Mouse (Mus musculus) stomach, postnatal 0 days (tissue): ENCODE results near the gene Tac4. TPM values are rescaled to one million over a fixed set of nuclear protein-coding genes. Genes with fewer than 3 reads are reported as not detected.
A peak's percentile ranks its signal among the peaks of the same experiment; 100 is the strongest.

Experiments
- ATAC-seq: fragments of 200-750 bp; cut with Nextera tagmentation; 2 replicates; pipeline ENCODE4 v1.8.0; 2017; ENCODE audit not compliant: low FRiP score, low TSS enrichment
- DNase-seq: peaks from one replicate; pipeline ENCODE4 v3.0.0-alpha.2; 2016; ENCODE audit warnings: low spot score
- H3K27ac ChIP-seq: fragments of 300-500 bp; sonication (generic); replicated peaks from 2 replicates; pipeline ENCODE4 v1.5.1; 2014; ENCODE audit warnings: mild to moderate bottlenecking, control low read depth
- H3K27me3 ChIP-seq: fragments of 300-500 bp; sonication (generic); 2 replicates; pipeline ENCODE4 v1.6.1; 2014; ENCODE audit warnings: low read length; ENCODE audit not compliant: control insufficient read depth, insufficient read depth
- H3K36me3 ChIP-seq: fragments of 300-500 bp; sonication (generic); 2 replicates; pipeline ENCODE4 v1.6.1; 2014; ENCODE audit warnings: low read length, mixed read lengths; ENCODE audit not compliant: control insufficient read depth, insufficient read depth
- H3K4me1 ChIP-seq: fragments of 300-500 bp; sonication (generic); replicated peaks from 2 replicates; pipeline ENCODE4 v1.6.1; 2014; ENCODE audit warnings: antibody characterized with exemption; ENCODE audit not compliant: control insufficient read depth, insufficient read depth
- H3K4me2 ChIP-seq: fragments of 300-500 bp; sonication (generic); replicated peaks from 2 replicates; pipeline ENCODE4 v1.6.1; 2014; ENCODE audit warnings: low read depth, mild to moderate bottlenecking, control low read depth, moderate library complexity
- H3K4me3 ChIP-seq: fragments of 300-500 bp; sonication (generic); 2 replicates; pipeline ENCODE4 v1.5.1; 2014; ENCODE audit warnings: low read depth, low read length, control low read depth
- H3K9ac ChIP-seq: fragments of 300-500 bp; sonication (generic); 2 replicates; pipeline ENCODE4 v1.6.1; 2014; ENCODE audit warnings: mild to moderate bottlenecking, low read length, control low read depth, mixed read lengths
- H3K9me3 ChIP-seq: fragments of 300-500 bp; sonication (generic); 2 replicates; pipeline ENCODE4 v1.6.1; 2016; ENCODE audit warnings: low read length; ENCODE audit not compliant: control insufficient read depth
- CTCF ChIP-seq: IDR thresholded peaks from 2 replicates; pipeline ENCODE4 v1.5.1; 2016; ENCODE audit warnings: antibody characterized with exemption, low read depth, mild to moderate bottlenecking, moderate library complexity
- EP300 ChIP-seq: optimal IDR thresholded peaks from 2 replicates; pipeline ENCODE3; 2016; ENCODE audit warnings: antibody characterized with exemption
- WGBS: fragments of 180-500 bp; shearing (Covaris S2); extraction: QIAGEN DNeasy Blood & Tissue Kit; methylation state at CpG from one replicate; pipeline ENCODE4 v1.1.7; 2014; 5-methylcytosine and 5-hydroxymethylcytosine counted together
- polyA plus RNA-seq: library from polyadenylated mRNA; unstranded; fragments of >200 nt; fragmentation: Nextera tagmentation; extraction: Ambion mirVana; gene quantifications from 2 replicates; pipeline ENCODE4 v1.2.1, GENCODE M21; 2015

The Tac4 gene
- polyA plus RNA-seq, 1 experiment from 2014 or later = 0.29 TPM

GRCm38 (mm10) chr11:95301772-95302171 is 40.4 kb downstream of the Tac4 start:
- H3K9ac ChIP-seq = no peak overlapping the region
- WGBS = 72% methylated on average over 3 of the region's 3 CpGs
- DNase-seq = no peak
- no peaks in the 10 kb centered on the region for H3K4me1 ChIP-seq
- H3K4me2 ChIP-seq = no peak overlapping the region
- no peak overlapping the region for H3K4me3 ChIP-seq
- ATAC-seq = no peak
- TF ChIP-seq EP300 (no peak), CTCF (no peak)
- peaks cover 21% of the 10 kb centered on the region for H3K36me3 ChIP-seq
- H3K27ac ChIP-seq = no peak overlapping the region
- H3K27me3 ChIP-seq = no peaks in the 10 kb centered on the region
- H3K9me3 ChIP-seq = no peaks in the 10 kb centered on the region

- H3K9ac ChIP-seq = no peak overlapping the region
- no peaks in the 10 kb centered on the region for H3K27me3 ChIP-seq
- no peak for DNase-seq
- ATAC-seq = no peak
- peaks cover 8% of the 10 kb centered on the region; the same call in 1 of the 2 replicates for H3K36me3 ChIP-seq
- H3K4me3 ChIP-seq = no peak overlapping the region
- no peaks in the 10 kb centered on the region for H3K9me3 ChIP-seq
- H3K27ac ChIP-seq = no peak overlapping the region
- TF ChIP-seq EP300 (no peak), CTCF (peak; percentile 49)
- no peak overlapping the region for H3K4me2 ChIP-seq
- 90% methylated on average over 7 of the region's 7 CpGs for WGBS
- no peaks in the 10 kb centered on the region for H3K4me1 ChIP-seq
These were observed 44.3 kb downstream of the Tac4 start for GRCm38 (mm10) chr11:95305600-95305999.

- Histone ChIP-seq H3K9me3 (no peaks in the 10 kb centered on the region), H3K4me2 (no peak overlapping the region), H3K36me3 (peaks cover 5% of the 10 kb centered on the region; the same call in 1 of the 2 replicates), H3K27ac (no peak overlapping the region), H3K4me1 (peaks cover 4% of the 10 kb centered on the region; the same call in 1 of the 2 replicates), H3K27me3 (no peaks in the 10 kb centered on the region), H3K9ac (no peak overlapping the region), H3K4me3 (no peak overlapping the region)
- DNase-seq (peak; percentile 44), ATAC-seq (no peak)
- TF ChIP-seq EP300 (no peak), CTCF (no peak)
- 60% methylated on average over 8 of the region's 8 CpGs for WGBS
These were observed 46.2 kb downstream of the Tac4 start for GRCm38 (mm10) chr11:95307526-95307925.

GRCm38 (mm10) chr11:95309510-95310006 is 48.2 kb downstream of the Tac4 start:
- Histone ChIP-seq H3K27me3 (no peaks in the 10 kb centered on the region), H3K27ac (peak overlapping the region; percentile 99), H3K36me3 (peaks cover 5% of the 10 kb centered on the region; the same call in 1 of the 2 replicates), H3K9me3 (no peaks in the 10 kb centered on the region), H3K4me2 (peak overlapping the region; percentile 62), H3K4me3 (peak overlapping the region; percentile 98), H3K9ac (peak overlapping the region; percentile 98), H3K4me1 (peaks cover 4% of the 10 kb centered on the region; the same call in 1 of the 2 replicates)
- DNase-seq (peak; percentile 98), ATAC-seq (peak; percentile 94)
- under 1% methylated on average over 37 of the region's 37 CpGs for WGBS
- TF ChIP-seq EP300 (peak; percentile 76), CTCF (no peak)

- peak within 1 kb of the TSS; percentile 98 for H3K4me3 ChIP-seq
- peak within 1 kb of the TSS; percentile 98 for H3K9ac ChIP-seq
- peaks cover 4% of the 10 kb centered on the region; the same call in 1 of the 2 replicates for H3K4me1 ChIP-seq
- peak within 1 kb of the TSS; percentile 65 for H3K4me2 ChIP-seq
- H3K9me3 ChIP-seq = no peaks in the 10 kb centered on the region
- ATAC-seq (peak; percentile 91), DNase-seq (peak; percentile 98)
- H3K36me3 ChIP-seq = peaks cover 5% of the 10 kb centered on the region; the same call in 1 of the 2 replicates
- peak within 1 kb of the TSS; percentile 99 for H3K27ac ChIP-seq
- under 1% methylated on average over 41 of the region's 42 CpGs for WGBS
- peak; percentile 87 for TF ChIP-seq EP300
- peak; percentile 21 for TF ChIP-seq CTCF
- no peaks in the 10 kb centered on the region for H3K27me3 ChIP-seq
These were observed 48.8 kb downstream of the Tac4 start, which contains the start of gene Kat7 for GRCm38 (mm10) chr11:95310007-95310647. TSS of gene Kat7 (minus strand) at chr11:95310246.
